Mouse (Mus musculus) naive thymus-derived CD4-positive, alpha-beta T cell, adult 2 months (primary cell): ENCODE measurements around the gene Popdc2.
A peak's percentile ranks its signal among the peaks of the same experiment; 100 is the strongest.

Experiments
- DNase-seq: peaks from one replicate; pipeline ENCODE4 v3.0.0-alpha.2; 2011; ENCODE audit warnings: low read depth

Gene Popdc2

DNA sequence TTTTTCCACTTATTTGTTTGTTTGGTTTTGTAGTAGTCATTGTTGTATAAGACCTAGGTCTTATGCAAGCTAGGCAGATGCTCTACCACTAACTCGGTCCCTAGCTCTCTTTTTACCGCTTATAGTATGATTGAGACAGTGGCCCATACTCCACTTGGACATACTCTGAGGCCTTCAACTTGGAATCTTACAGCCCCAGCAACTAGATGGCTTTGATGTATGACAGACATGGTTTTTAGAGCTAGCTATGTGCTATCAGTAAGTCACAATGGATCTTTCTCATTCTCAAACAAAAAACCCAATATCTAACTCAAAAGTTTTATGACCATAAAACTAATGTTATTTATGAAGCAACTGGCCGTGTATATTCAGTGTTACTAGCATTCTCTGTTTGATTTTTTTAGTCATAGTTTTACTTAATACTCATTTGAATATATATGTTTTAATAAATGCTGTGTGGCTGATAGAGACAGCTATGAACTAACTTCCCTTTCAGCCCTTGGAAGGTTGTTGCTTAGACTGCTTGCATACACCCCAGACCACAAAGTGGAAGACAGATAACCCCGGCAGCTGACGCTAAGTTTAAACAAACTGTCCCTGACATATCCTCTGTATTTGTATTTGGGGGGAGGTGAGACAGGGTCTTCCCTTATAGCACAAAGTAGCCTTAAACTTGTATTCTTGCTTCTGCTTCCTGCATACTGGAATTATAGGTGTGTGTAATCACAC lies 7.7 kb upstream of the Popdc2 start:
- no peak for DNase-seq

DNA sequence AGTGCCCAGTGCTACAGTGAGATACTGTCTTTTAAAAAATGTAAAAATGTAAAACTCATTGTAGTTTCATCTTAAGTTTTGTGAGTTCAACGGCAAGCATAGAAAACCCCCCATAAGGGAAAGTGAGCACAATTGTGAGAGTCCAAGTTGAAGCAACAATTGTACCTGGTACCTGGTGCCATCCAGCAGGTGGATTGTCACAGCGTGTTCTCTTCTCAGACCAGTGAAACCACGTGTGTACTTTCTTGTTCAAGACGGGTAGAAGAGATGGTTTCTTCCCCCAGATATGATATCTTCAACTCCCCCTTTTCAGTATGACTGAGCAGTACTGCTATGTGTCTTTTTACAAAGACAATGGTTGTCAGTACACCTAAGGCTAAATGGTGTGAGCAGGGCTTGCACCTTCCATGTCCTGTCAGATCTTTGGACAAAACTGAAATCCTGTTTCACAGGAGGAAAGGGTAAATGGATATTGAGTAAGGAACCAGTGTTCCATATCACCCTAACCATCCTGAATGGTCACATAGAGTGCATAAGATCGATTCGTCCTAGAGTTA lies 3.7 kb upstream of the Popdc2 start:
- no peak for DNase-seq

DNA sequence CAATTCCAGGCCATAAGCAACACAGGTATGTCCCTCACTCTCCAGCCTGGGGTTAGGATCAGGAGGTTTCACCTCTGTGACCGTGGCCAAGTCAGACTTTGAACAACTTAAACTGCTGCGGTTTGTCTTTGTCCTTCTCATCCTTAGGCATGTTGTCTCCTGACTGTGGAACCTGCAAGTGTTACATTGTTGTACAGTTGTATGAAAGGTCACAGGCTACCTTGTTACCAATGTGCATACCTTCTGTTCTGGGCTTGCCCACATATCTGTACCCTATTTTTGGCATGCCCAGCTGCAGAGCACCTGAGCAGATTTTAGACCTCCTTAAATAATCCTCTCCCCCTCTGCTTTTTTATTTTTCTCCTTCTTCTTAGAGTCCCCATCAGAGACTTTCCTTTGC lies 2.8 kb upstream of the Popdc2 start:
- DNase-seq: no peak

- no peak for DNase-seq
Observed at GRCm38 (mm10) chr16:38359857-38360256, 2.2 kb upstream of the Popdc2 start.

GRCm38 (mm10) chr16:38360317-38360716 lies 1.7 kb upstream of the Popdc2 start:
- DNase-seq: no peak

GRCm38 (mm10) chr16:38362493-38363255 lies 665 bp downstream of the Popdc2 start:
- DNase-seq: no peak

- no peak for DNase-seq
Observed at GRCm38 (mm10) chr16:38363256-38363595, 1.2 kb downstream of the Popdc2 start.

GRCm38 (mm10) chr16:38363657-38364056 lies 1.6 kb downstream of the Popdc2 start:
- no peak for DNase-seq

DNA sequence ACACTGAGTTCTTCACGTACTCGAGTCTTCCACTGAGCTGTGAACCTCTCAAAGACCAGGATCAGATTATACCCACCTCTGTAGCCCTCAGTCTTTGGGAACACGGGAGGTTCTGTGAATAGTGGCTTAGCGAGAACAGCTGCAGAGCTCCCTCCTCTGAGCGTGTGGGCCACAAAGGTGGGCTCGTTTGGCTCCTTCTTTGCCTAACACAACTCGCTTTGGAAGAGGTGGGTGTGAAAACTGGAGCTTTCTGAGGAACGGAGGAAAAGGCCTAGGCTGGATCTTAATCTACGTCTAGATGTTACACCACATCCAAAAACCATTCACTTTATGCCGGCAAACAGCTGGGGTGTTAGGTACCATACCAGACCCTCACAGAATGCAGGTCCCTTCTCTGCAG lies 3.4 kb downstream of the Popdc2 start:
- no peak for DNase-seq

GRCm38 (mm10) chr16:38366231-38366630 lies 4.2 kb downstream of the Popdc2 start:
- DNase-seq: no peak

DNA sequence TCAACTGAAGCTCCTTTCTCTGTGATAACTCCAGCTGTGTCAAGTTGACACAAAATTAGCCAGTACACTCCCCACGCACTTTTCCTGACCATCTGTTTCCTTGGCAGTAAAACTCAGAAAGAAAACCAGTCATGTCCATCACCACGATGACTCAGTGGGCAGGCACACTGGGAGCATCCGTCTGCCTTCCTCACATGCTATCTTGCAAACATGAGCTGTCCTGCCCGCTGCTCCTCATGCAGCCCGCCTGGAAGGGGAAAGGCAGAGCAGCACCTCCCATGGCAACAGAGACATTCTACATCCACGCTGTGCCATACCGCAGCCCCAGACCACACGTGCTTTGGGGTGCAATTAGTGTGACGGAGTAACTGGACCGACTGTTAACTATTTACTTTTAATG lies 6.3 kb downstream of the Popdc2 start:
- DNase-seq: no peak

DNA sequence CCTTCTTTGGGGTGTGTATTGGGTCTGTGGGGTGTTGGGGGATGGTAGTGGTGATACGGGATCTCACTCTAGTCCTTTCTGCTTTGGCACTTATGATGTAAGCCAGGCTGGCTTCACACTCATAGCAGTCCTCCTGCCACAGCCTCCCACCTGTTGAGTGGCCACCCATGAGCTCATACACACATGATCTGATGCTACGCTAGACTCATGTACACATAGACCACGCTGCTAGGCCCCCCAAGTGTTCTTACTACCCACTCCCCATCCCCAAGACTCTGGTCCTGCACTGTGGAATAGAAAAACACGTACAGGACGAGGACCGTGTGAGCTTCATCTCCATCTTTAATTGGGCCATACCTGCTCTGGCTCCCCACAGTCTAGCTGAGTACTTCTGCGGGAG lies 7.0 kb downstream of the Popdc2 start:
- DNase-seq: no peak

DNA sequence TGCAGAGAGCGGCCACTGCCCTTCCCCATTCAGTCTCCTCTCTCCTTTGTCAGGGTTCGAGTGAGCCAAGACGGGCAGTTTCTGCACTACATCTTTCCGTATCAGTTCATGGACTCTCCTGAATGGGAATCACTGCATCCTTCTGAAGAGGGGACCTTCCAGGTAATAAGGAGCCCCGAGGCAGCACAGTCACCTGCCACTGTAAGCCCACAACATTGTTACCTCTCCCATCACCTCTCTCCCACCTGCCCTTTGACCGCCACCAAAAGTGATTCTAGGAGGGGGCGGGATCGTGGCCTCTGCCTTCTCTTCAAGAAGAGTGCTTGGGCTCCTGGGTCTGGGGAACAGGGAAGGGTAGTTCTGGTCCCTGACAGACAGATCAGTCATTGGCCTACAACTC lies 7.4 kb downstream of the Popdc2 start:
- no peak for DNase-seq

- no peak for DNase-seq
Observed at GRCm38 (mm10) chr16:38369992-38370484, 8.0 kb downstream of the Popdc2 start.

DNA sequence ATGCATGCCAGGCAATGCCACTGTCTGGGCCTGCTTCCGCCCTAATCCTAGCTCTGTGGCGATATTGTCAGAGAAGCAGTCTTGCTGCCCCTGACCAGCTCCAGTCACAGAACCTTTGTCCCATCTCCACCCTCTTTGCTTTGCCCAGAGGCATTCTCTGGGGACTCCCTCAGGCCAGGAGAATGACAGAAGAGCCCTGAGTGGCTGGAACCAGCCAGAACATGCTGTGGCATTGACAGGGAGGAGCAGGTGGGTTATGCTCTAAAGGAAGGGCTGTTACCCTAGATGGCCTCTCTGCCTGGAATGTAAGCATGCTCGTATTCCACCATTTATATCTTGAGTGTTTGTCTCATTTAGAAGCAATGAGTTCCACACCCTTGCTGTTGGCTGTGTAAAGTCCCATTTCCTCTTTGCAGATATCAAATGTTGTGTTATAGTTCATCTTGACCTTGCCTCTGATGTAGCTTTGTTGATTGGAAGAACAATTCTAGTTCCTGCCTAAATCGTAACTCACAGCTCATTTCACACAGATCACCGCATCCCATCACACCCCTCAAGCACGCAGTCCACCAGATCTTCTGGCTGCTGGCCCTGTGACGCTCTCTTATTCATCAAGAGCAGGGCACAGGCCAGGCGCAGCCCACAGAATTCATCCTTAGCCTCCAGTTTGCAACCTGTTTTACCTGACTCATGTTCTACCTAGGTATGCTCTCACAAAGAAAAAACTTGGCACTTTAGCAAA lies 8.8 kb downstream of the Popdc2 start:
- DNase-seq: no peak

GRCm38 (mm10) chr16:38371705-38372296 lies 9.8 kb downstream of the Popdc2 start:
- DNase-seq: no peak

- no peak for DNase-seq
Observed at GRCm38 (mm10) chr16:38372876-38373275, 10.9 kb downstream of the Popdc2 start.

- DNase-seq: no peak
Observed at GRCm38 (mm10) chr16:38373439-38373838, 11.4 kb downstream of the Popdc2 start.

DNA sequence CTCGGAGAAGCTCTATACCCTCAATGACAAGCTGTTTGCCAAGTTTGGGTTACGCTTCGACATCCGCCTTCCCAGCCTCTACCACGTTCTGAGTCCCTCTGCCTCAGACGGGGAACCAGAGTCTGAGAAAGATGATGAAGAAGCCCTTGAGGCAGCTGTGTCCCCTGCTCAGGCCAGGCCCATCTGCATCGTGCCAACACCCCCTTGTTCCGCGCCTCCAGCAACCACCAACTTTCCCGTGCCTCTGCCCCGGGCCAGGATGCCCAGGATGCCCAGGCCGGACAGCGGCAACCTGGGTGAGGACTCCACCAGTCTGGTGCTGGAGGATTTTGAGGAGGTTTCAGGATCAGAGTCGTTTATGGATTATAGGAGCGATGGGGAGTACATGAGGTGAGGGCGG lies 11.9 kb downstream of the Popdc2 start:
- no peak for DNase-seq

GRCm38 (mm10) chr16:38374379-38375140 lies 12.6 kb downstream of the Popdc2 start:
- DNase-seq: peak; percentile 28

- no peak for DNase-seq
Observed at GRCm38 (mm10) chr16:38375182-38375581, 13.2 kb downstream of the Popdc2 start.
